Mouse (Mus musculus): ENCODE measurements around the gene Oat.

The Oat gene

GRCm38 (mm10) chr7:132576116-132576650 is at the start of gene Oat:
TSS of gene Oat (minus strand) at chr7:132576398.
- peak; percentile 92 for DNase-seq (ENCODE audit: extremely low read depth, low read depth)

- no peak for DNase-seq (ENCODE audit: extremely low read depth, low read depth)
Measured at GRCm38 (mm10) chr7:132624161-132624560, 48.0 kb upstream of the Oat start.

DNA sequence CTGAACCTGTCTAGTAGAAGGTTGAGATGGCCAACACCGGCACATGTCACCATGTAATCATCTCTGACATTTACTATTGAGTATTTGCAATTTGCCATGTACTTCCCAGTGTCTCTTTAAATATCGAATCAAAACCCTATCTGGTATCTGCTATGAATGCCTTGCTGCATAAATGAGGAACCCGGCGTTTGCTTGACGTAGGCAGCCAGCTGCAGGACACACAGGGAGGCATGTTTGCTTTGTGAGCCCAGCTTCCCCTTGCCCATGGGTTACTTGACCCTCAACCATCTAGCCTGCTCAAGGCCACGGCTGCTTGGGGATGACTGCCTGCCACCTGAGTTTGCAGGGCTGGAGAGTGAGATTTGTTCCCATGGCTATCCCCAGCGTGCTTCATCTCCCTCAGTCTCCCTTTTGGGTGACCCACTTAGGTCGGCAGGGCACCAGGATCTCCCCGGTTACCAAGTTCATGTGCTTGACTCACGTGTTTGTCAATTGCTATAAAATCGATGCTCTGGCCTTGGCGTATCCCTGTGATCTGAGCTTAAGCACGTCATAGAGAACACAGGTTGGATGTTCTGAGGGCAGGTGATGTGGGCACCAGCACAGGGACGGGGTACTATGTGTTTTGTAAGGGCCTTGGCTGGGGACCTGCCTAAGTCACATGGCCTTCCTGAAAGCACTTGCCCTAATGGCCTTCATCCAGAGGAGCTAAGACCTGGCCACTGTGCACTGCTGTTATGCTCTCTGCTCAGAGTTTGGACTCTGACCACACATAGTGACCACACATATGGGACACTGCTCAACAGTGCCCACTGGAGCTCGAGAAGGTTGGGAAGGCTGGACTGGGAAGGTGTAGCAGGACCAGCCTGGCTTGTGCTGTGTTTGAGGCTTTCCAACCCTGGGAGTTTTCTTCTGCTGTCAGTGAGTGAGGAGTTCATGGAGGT is 44.0 kb upstream of the Oat start:
- DNase-seq (ENCODE audit: extremely low read depth, low read depth), result no peak

DNA sequence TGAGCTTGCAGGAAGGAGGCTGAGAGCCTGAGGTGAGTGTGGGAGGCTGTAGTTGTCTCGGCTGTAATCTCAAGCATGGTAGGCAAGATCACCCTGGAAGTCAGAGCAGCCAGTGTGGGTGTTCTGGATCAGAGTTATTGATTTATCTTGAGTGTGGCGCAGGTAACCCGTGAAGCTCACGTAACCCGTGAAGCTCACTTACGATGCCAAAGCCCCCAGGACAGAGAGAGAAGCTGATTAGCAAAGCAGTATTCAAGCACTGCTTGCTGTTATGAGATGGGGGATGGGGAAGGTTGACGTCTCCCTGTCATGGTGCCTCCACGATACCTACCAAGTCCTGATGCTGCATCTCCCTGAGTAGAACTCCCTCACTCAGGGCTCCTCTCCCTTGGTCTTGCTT is 43.4 kb upstream of the Oat start:
- DNase-seq (ENCODE audit: extremely low read depth, low read depth), result no peak

GRCm38 (mm10) chr7:132617021-132617564 is 40.9 kb upstream of the Oat start:
- no peak for DNase-seq (ENCODE audit: extremely low read depth, low read depth)

DNA sequence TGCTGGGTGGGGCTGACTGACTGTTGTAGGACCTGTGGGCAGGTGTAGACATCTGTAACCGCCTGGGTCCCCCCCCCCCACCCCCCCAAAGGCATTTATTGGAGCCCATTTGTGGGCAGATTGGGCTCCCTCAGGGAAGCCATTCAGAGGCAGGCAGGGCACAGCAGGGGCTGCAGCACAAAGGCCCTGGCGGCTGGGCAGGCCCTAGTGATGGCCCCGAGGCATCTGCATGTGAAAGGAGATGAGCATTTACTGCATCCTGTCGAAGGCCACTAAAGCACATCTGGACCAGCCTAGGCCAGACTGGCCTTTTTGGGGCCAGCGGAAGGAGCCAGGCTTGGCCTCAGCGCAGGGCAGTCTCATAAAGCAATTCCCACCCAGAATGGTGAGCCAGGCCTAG is 40.2 kb upstream of the Oat start:
- DNase-seq (ENCODE audit: extremely low read depth, low read depth), result no peak

DNA sequence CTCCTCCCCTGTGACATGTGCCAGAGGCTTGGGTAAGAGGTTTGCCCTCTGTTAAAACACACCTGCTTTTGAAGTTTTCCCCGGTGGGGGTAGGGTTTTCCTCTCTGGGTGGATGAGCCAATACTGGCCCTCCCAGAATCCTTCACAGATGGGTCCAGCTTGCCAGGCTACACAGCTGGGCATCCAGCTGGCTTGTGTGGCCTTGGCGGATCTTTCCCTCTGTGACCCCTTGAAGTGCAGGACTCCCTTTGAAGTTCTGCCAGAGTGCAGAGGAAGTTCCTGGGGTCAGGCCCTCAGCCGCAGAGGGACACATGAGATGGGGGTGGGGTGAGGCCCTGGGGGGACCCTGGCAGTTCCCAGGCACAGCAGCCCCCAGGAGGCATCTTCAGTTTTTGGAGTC is 39.1 kb upstream of the Oat start:
- no peak for DNase-seq (ENCODE audit: extremely low read depth, low read depth)

DNA sequence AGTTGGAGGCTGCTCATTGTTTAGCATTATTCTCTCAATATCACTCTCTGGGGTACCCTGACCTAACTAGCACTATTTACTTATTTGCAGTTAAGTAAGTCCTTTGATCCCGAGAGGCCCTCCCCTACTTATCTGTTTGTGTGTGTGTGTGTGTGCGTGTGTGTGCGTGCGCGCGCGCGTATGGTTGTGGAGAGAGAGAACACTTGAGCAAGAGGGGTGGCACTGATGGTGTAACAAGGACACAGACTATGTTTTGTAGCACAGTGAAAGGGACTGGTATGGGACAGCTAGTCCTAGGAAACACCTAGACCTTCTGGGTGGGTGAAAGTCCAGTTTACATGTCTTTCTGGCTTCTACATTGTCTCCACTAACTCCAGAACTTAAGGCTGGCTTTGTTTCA is 35.3 kb upstream of the Oat start:
- no peak for DNase-seq (ENCODE audit: extremely low read depth, low read depth)

- peak; percentile 73 for DNase-seq (ENCODE audit: extremely low read depth, low read depth)
Measured at GRCm38 (mm10) chr7:132610468-132611318, 34.5 kb upstream of the Oat start, which contains the start of gene Lhpp. TSS of gene Lhpp (plus strand) at chr7:132610638.

- DNase-seq (ENCODE audit: extremely low read depth, low read depth), result no peak
Measured at GRCm38 (mm10) chr7:132608316-132609020, 32.3 kb upstream of the Oat start.

- DNase-seq (ENCODE audit: extremely low read depth, low read depth), result no peak
Measured at GRCm38 (mm10) chr7:132605689-132606088, 29.5 kb upstream of the Oat start.

DNA sequence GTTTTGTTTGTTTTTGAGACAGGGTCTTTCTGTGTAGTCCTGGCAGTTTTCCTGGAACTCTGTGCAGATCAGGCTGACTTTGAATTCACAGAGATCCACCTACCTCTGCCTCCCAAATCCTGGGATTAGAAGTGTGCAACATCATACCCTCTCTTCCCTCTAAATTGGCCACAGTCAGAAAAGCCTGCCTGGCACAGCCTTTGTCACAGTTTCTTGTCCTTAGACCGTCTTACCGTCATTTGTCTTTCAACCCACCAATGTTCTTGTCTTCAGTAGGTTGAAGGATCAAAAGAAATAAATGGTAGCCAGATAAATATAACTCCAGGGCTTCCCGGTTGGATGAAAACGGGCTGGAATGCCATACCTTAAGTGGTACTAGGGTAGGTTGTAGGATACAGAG is 28.5 kb upstream of the Oat start:
- DNase-seq (ENCODE audit: extremely low read depth, low read depth), result no peak

DNA sequence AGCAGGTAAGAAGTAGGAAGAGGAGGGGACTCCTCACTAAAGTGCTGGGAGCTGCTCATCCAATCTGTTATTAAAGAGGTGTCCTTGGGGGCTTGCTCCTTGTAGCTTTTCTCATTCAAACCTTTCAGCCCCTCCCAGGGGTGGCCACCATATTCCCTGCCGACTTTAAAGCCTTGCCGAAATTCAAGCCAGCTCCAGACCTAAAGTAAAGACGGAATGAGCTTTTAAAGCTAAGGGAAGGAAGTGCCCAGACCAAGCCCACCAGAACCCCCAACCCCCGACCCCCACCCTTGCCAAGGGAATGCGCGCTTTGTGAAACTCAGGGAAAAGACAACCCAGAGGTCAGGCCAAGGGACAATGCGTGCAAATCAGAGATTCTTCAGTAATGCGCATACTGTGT is 24.7 kb upstream of the Oat start:
- DNase-seq (ENCODE audit: extremely low read depth, low read depth), result no peak

GRCm38 (mm10) chr7:132600026-132600425 is 23.8 kb upstream of the Oat start:
- no peak for DNase-seq (ENCODE audit: extremely low read depth, low read depth)

- no peak for DNase-seq (ENCODE audit: extremely low read depth, low read depth)
Measured at GRCm38 (mm10) chr7:132599071-132599975, 23.1 kb upstream of the Oat start, which contains the start of gene Nkx1-2. TSS of gene Nkx1-2 (minus strand) at chr7:132599637.

DNA sequence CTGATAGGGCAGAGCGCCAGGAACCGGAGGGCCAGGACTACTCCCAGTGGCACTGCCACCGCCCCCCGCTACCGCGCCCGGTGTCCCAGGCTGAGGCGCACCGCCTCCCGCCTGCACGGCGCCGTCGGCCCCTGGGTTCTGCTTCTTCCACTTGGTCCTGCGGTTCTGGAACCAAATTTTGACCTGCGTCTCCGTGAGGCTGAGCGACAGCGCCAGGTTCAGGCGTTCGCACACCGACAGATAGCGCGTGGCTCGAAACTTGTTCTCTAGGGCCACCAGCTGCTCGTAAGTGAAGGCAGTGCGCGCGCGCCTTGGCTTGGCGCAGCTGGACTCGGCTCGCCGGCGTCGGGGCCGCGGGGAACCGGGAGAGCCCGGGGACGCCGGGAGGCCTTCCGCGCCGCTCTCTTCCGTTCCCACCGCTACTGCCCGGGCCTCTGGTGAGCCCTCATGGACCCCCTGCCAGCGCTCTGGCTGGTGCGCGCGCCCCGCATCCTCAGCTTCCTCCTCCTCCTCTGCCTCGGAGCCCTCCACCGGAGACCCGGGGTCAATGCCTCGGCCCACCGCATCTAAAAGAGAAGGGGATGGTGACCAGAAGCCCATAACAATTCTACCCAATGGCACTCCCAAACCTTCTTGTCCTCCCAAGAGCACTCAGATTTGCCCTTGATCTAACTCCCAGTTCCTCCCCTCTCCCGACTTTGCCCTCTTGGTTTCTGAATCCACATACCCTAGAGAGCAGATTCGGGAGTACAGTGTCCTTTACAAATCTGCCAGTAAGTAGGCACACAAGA is 21.2 kb upstream of the Oat start:
- no peak for DNase-seq (ENCODE audit: extremely low read depth, low read depth)

GRCm38 (mm10) chr7:132596557-132597250 is 20.5 kb upstream of the Oat start:
- DNase-seq (ENCODE audit: extremely low read depth, low read depth), result no peak

DNA sequence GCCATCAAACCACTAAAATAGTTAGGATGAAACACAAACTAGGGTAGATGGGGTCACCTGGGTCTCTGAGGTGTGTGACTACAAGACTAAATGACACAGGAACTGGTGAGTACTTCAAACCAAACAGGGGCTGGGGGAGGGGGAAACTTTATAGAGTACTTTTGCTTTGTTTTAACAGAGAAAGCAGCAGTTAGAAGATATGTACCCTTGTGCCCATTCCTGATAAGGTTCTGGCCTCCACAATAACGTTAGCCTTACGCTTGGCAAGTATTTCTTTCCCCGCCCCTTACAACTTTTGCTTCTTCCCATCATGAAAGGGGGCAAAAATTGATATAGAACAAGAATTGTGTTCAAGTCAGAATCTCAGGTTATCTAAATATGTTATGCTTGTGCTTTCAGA is 19.6 kb upstream of the Oat start:
- DNase-seq (ENCODE audit: extremely low read depth, low read depth), result peak; percentile 86

Data from MEL-GATA-1-ER (cell line).